Mouse (Mus musculus) heart, embryonic 16.5 days (tissue): Measurements from ENCODE around the gene Gm6583. TPM values are rescaled to one million over a fixed set of nuclear protein-coding genes. Genes with fewer than 3 reads are reported as not detected.

Experiments used
- ATAC-seq: fragments of 200-750 bp; cut with Nextera tagmentation; replicated peaks from 2 replicates; pipeline ENCODE4 v1.8.0; 2017; ENCODE audit warnings: moderate number of reproducible peaks; ENCODE audit not compliant: insufficient read depth, low FRiP score; ENCODE audit errors: extremely low read depth
- H3K27ac ChIP-seq: fragments of 300-500 bp; sonication (generic); 2 replicates; pipeline ENCODE4 v1.5.1; 2014; ENCODE audit warnings: mild to moderate bottlenecking, low read length, control low read depth, moderate library complexity
- H3K27me3 ChIP-seq: fragments of 300-500 bp; sonication (generic); 2 replicates; pipeline ENCODE4 v1.6.1; 2014; ENCODE audit warnings: low read length, mixed read lengths; ENCODE audit not compliant: control insufficient read depth, insufficient read depth
- H3K36me3 ChIP-seq: fragments of 300-500 bp; sonication (generic); 2 replicates; pipeline ENCODE4 v1.6.1; 2014; ENCODE audit not compliant: control insufficient read depth, insufficient read depth
- H3K4me1 ChIP-seq: fragments of 300-500 bp; sonication (generic); 2 replicates; pipeline ENCODE4 v1.6.1; 2014; ENCODE audit warnings: low read length, mixed read lengths; ENCODE audit not compliant: control insufficient read depth, insufficient read depth
- H3K4me2 ChIP-seq: fragments of 300-500 bp; sonication (generic); 2 replicates; pipeline ENCODE4 v1.6.1; 2014; ENCODE audit warnings: low read depth, mild to moderate bottlenecking, control low read depth, low read length
- H3K4me3 ChIP-seq: fragments of 300-500 bp; sonication (generic); 2 replicates; pipeline ENCODE4 v1.5.1; 2014; ENCODE audit warnings: mild to moderate bottlenecking, control low read depth, low read length
- H3K9ac ChIP-seq: fragments of 300-500 bp; sonication (generic); 2 replicates; pipeline ENCODE4 v1.6.1; 2014; ENCODE audit warnings: low read length, control low read depth
- H3K9me3 ChIP-seq: fragments of 300-500 bp; sonication (generic); replicated peaks from 2 replicates; pipeline ENCODE4 v1.6.1; 2016; ENCODE audit warnings: low read length; ENCODE audit not compliant: control insufficient read depth
- WGBS: fragments of 180-500 bp; shearing (Covaris S2); extraction: QIAGEN DNeasy Blood & Tissue Kit; methylation state at CpG from one replicate; pipeline ENCODE4 v1.1.7; 2014; 5-methylcytosine and 5-hydroxymethylcytosine counted together
- polyA plus RNA-seq: library from polyadenylated mRNA; unstranded; fragments of >200 nt; fragmentation: Nextera tagmentation; extraction: Ambion mirVana; gene quantifications from 2 replicates; pipeline ENCODE4 v1.2.1, GENCODE M21; 2015

Gm6583 gene
- polyA plus RNA-seq, 1 experiment from 2014 or later, result 0.16 TPM

DNA sequence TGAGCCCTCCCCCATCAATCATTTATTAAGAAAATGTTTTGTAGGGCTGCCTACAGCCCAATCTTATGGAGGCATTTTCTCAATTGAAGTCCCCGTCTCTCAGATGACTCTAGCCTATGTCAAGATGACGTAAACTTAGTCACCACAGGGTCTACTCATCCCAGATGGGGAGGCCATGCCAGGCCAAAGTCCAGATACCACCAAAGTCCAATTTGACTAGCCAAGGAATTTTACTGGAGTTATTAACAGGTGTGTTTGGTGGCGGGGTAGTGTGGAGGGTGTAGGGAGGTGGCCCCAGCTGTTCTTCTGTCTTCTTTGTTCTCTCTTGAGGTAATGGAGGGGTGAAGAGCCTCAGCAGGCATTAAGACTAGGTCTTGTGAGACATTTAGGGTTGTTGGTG, 4.2 kb upstream of the Gm6583 start:
- H3K4me1 ChIP-seq, result 0 out of 2 replicates have a peak, but pooled peaks cover 5% of the 10 kb centered on the region
- H3K36me3 ChIP-seq, result peaks cover 9% of the 10 kb centered on the region
- H3K9me3 ChIP-seq, result no peaks in the 10 kb centered on the region; the same call in 1 of the 2 replicates
- H3K4me2 ChIP-seq, result no peak overlapping the region
- H3K4me3 ChIP-seq, result no peak overlapping the region
- ATAC-seq, result no peak
- 86% methylated on average over 3 of the region's 3 CpGs for WGBS
- H3K9ac ChIP-seq, result no peak overlapping the region
- H3K27ac ChIP-seq, result no peak overlapping the region
- H3K27me3 ChIP-seq, result no peaks in the 10 kb centered on the region

DNA sequence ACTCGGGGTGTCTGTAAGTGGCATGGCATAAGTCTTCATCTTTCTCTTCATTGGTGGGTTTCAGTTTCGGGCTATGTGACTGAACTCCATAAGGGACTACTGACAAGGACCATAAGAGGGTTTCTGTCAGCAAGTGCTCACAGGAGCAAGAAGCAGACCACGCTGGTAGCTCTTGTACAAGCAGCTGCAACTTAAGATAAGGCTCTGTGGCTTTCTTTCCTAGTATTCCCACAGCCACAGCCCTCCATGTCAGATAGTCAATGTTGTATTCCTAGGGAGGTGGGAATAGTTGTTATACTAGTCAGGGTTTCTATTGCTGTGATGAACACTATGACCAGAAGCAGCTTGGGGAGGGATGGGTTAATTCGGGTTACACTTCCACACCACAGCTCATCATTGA, 3.7 kb upstream of the Gm6583 start:
- Histone ChIP-seq H3K27ac (no peak overlapping the region), H3K36me3 (peaks cover 10% of the 10 kb centered on the region)

GRCm38 (mm10) chr5:112356322-112356721, 489 bp upstream of the Gm6583 start:
- no peak for ATAC-seq
- Histone ChIP-seq H3K27ac (no peak overlapping the region), H3K9ac (no peak overlapping the region), H3K27me3 (no peaks in the 10 kb centered on the region), H3K4me2 (no peak overlapping the region), H3K4me3 (no peak overlapping the region), H3K9me3 (no peaks in the 10 kb centered on the region), H3K4me1 (0 out of 2 replicates have a peak, but pooled peaks cover 5% of the 10 kb centered on the region), H3K36me3 (0 out of 2 replicates have a peak, but pooled peaks cover 6% of the 10 kb centered on the region)
- 80% methylated on average over 9 of the region's 9 CpGs for WGBS

More for the DNA sequence above, 3.7 kb upstream of the Gm6583 start:
- no peak for ATAC-seq
- Histone ChIP-seq H3K27me3 (no peaks in the 10 kb centered on the region), H3K9ac (no peak overlapping the region), H3K4me3 (no peak overlapping the region), H3K9me3 (no peaks in the 10 kb centered on the region; the same call in 1 of the 2 replicates), H3K4me1 (0 out of 2 replicates have a peak, but pooled peaks cover 5% of the 10 kb centered on the region), H3K4me2 (no peak overlapping the region)
- 50% methylated on average over 4 of the region's 4 CpGs for WGBS

- no peak overlapping the region for H3K9ac ChIP-seq
- 0 out of 2 replicates have a peak, but pooled peaks cover 6% of the 10 kb centered on the region for H3K36me3 ChIP-seq
- no peak overlapping the region for H3K27ac ChIP-seq
- ATAC-seq, result no peak
- H3K4me1 ChIP-seq, result 0 out of 2 replicates have a peak, but pooled peaks cover 5% of the 10 kb centered on the region
- H3K27me3 ChIP-seq, result no peaks in the 10 kb centered on the region
- H3K4me2 ChIP-seq, result no peak overlapping the region
- no peaks in the 10 kb centered on the region for H3K9me3 ChIP-seq
- WGBS, result 83% methylated on average over 6 of the region's 6 CpGs
- no peak overlapping the region for H3K4me3 ChIP-seq
These were observed 340 bp downstream of the Gm6583 start for GRCm38 (mm10) chr5:112355493-112355892.

DNA sequence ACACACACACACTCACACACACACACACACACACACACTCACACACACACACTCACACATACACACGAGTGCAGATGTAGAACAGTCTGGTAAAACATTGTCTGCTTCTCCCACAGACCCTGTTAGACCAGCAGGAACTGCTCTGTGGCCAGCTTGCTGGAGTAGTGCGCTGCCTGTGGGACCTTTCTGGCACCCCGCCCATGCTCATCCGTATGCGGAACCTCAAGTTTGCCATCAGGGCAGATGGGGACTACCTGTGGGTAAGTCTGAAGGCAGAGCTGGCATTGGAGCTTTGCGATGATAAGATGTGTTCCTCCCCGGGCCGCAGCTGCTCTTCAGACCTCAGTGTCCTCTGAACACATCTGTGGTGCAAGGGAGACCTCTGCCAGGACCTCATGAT, 6.7 kb downstream of the Gm6583 start:
- Histone ChIP-seq H3K4me1 (no peaks in the 10 kb centered on the region), H3K4me3 (no peak overlapping the region), H3K27me3 (no peaks in the 10 kb centered on the region), H3K9me3 (no peaks in the 10 kb centered on the region), H3K9ac (no peak overlapping the region), H3K27ac (no peak overlapping the region), H3K4me2 (no peak overlapping the region), H3K36me3 (peaks cover 15% of the 10 kb centered on the region)
- no peak for ATAC-seq
- 89% methylated on average over 8 of the region's 8 CpGs for WGBS

DNA sequence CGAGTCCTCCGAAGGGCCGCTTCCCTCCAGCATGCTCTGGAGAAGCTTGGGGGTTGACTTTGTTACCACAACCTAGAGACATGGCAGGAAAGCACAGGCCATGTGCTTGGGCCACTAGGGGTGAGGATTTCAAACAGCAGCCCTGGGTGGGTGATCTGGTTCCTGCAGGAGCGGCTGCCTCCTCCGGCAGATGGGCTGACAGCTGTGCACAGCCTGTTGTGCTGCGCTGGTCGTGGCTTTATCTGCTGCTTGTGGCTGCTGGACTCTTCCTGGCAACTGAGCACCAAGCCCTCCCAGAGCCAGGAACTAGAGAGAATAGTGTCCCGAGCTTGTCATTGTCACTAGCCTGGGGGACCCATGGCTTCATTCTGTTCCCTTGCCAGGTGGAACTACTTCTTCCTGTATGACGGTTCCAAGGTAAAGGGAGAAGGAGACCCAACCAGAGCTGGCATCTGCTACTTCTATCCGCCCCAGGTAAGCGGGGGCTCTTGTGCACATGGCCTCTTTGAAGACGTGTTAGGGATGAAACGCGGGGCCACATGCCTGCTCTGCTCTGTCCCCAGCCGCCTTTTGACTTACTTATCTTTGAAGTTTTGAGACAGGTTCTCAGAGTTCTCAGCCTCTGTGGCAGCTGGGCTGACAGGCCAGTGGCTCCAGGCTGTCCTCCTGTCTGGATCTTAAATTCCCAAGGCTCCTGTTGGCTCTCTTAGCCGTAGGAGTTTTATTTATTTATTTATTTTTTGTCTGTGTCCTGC, 9.4 kb downstream of the Gm6583 start:
- Histone ChIP-seq H3K27me3 (no peaks in the 10 kb centered on the region), H3K4me1 (peaks cover 15% of the 10 kb centered on the region), H3K9me3 (no peaks in the 10 kb centered on the region), H3K4me2 (no peak overlapping the region), H3K36me3 (peaks cover 15% of the 10 kb centered on the region), H3K4me3 (no peak overlapping the region), H3K9ac (no peak overlapping the region), H3K27ac (no peak overlapping the region)
- 82% methylated on average over 16 of the region's 16 CpGs for WGBS
- no peak for ATAC-seq

GRCm38 (mm10) chr5:112344092-112344960, 11.5 kb downstream of the Gm6583 start:
- no peak overlapping the region for H3K27ac ChIP-seq
- H3K36me3 ChIP-seq, result peaks cover 6% of the 10 kb centered on the region; the same call in 1 of the 2 replicates
- no peak for ATAC-seq
- H3K27me3 ChIP-seq, result no peaks in the 10 kb centered on the region
- H3K4me1 ChIP-seq, result peaks cover 15% of the 10 kb centered on the region
- H3K9me3 ChIP-seq, result no peaks in the 10 kb centered on the region
- H3K9ac ChIP-seq, result no peak overlapping the region
- 80% methylated on average over 6 of the region's 6 CpGs for WGBS
- H3K4me3 ChIP-seq, result no peak overlapping the region
- no peak overlapping the region for H3K4me2 ChIP-seq

- no peaks in the 10 kb centered on the region for H3K27me3 ChIP-seq
- H3K9ac ChIP-seq, result peak overlapping the region; percentile 90
- whole genome bisulfite sequencing, result 0% methylated on average over 24 of the region's 24 CpGs
- H3K27ac ChIP-seq, result peak overlapping the region; percentile 15; the same call in 1 of the 2 replicates
- peaks cover 15% of the 10 kb centered on the region for H3K4me1 ChIP-seq
- H3K4me3 ChIP-seq, result peak overlapping the region; percentile 74
- peak overlapping the region; percentile 93 for H3K4me2 ChIP-seq
- no peaks in the 10 kb centered on the region for H3K9me3 ChIP-seq
- H3K36me3 ChIP-seq, result peaks cover 7% of the 10 kb centered on the region
- peak; percentile 69 for ATAC-seq
These were observed 12.6 kb downstream of the Gm6583 start for GRCm38 (mm10) chr5:112343205-112343595.
